Mouse (Mus musculus): Measurements from ENCODE around the gene Gpa33.
"Not testable (repeated sequence)": the region's sequence is repeated elsewhere in the genome, so short reads cannot be mapped to it uniquely, and the experiment has no call there.

Gene Gpa33

GRCm38 (mm10) chr1:166132367-166132766, 2.3 kb downstream of the Gpa33 start:
- no peak for DNase-seq (ENCODE audit: low spot score in 2 of 2)

- DNase-seq (ENCODE audit: low spot score in 2 of 2) = no peak
Measured at GRCm38 (mm10) chr1:166135091-166135740, 5.2 kb downstream of the Gpa33 start.

GRCm38 (mm10) chr1:166137244-166137938, 7.4 kb downstream of the Gpa33 start:
- DNase-seq (ENCODE audit: low spot score in 2 of 2) = no peak

DNA sequence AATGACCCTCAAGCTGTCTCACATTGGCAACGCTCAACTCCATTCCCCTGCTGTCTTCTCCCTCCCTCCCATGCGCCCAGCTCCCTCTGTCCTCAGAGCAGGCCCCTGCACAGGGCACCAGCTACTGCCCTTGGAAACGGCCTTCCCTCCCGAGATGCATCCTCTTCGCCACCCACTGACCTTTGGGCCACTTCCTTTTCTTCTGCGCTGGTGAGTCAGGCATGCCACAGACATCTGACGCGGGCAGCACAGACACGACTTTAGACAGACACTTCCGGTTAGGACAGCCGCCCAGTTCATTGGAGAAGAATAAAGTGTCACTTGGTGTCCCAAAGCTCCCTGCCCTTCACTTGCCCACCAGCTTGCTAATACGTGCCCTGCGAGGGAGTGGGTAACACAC, 8.1 kb downstream of the Gpa33 start:
- DNase-seq (ENCODE audit: low spot score in 2 of 2) = peak in 1 of 2 experiments; percentile 22

- no peak for DNase-seq (ENCODE audit: low spot score in 2 of 2)
Measured at GRCm38 (mm10) chr1:166139113-166139512, 9.1 kb downstream of the Gpa33 start.

GRCm38 (mm10) chr1:166139620-166140184, 9.7 kb downstream of the Gpa33 start:
- DNase-seq (ENCODE audit: low spot score in 2 of 2) = no peak

- DNase-seq (ENCODE audit: low spot score in 2 of 2) = not testable (repeated sequence)
Measured at GRCm38 (mm10) chr1:166141868-166142267, 11.8 kb downstream of the Gpa33 start.

- no peak for DNase-seq (ENCODE audit: low spot score in 2 of 2)
Measured at GRCm38 (mm10) chr1:166142369-166142768, 12.3 kb downstream of the Gpa33 start.

DNA sequence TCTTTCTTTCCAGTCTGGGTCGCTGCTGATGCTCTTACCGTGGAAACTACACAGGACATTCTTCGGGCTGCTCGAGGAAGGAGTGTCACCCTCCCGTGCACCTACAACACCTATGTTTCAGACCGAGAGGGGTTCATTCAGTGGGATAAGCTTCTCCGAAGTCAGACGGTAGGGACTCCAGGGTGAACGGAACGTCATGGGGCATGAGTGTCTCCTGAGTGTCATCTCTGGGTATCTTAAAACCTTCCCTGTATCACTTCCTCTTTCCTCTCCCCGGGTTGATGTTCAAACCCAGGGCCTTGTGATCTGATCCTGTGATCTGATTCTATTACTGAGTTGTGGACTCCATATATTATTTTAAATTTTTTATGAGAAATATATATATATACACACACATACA, 16.6 kb downstream of the Gpa33 start:
- DNase-seq (ENCODE audit: low spot score in 2 of 2) = no peak

DNA sequence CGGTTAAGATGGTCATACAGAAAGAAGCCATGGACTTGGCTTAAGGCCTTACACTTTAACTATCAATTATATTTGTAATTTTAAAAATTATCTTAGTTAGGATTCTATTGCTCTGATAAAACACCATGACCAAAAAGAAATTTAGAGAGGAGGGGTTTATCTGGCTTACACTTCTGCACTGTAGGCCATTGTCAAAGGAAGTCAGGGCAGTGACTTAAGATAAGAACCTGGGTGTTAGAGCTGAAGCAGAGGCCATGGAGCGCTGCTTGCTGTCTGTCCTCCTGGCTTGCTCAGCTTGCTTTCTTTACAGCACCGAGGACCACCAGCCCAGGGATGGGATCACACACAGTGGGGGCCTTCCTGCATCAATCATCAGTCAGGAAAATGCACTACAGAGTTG, 17.6 kb downstream of the Gpa33 start:
- DNase-seq (ENCODE audit: low spot score in 2 of 2) = no peak

- no peak for DNase-seq (ENCODE audit: low spot score in 2 of 2)
Measured at GRCm38 (mm10) chr1:166149441-166149840, 19.4 kb downstream of the Gpa33 start.

DNA sequence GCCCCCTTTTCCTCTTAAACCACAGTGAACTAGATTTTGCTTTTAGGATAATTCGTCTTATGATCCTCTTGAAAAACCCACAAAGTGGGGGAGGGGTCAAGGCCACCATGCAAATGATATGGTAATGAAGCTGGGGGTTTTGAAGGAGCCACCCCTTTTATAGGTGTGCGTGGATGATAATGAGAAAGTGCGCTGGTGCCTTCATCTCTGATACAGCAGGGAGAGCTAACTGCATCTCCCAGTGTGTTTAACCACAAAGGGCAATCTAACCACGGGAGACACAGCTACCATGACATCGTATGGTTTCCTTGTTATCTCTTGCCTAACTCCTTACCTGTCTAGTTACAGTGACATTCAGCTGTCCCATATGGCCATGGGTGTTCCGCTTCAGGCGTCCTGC, 20.0 kb downstream of the Gpa33 start:
- no peak for DNase-seq (ENCODE audit: low spot score in 2 of 2)

GRCm38 (mm10) chr1:166151341-166151740, 21.3 kb downstream of the Gpa33 start:
- DNase-seq (ENCODE audit: low spot score in 2 of 2) = no peak

GRCm38 (mm10) chr1:166152034-166152433, 22.0 kb downstream of the Gpa33 start:
- no peak for DNase-seq (ENCODE audit: low spot score in 2 of 2)

DNA sequence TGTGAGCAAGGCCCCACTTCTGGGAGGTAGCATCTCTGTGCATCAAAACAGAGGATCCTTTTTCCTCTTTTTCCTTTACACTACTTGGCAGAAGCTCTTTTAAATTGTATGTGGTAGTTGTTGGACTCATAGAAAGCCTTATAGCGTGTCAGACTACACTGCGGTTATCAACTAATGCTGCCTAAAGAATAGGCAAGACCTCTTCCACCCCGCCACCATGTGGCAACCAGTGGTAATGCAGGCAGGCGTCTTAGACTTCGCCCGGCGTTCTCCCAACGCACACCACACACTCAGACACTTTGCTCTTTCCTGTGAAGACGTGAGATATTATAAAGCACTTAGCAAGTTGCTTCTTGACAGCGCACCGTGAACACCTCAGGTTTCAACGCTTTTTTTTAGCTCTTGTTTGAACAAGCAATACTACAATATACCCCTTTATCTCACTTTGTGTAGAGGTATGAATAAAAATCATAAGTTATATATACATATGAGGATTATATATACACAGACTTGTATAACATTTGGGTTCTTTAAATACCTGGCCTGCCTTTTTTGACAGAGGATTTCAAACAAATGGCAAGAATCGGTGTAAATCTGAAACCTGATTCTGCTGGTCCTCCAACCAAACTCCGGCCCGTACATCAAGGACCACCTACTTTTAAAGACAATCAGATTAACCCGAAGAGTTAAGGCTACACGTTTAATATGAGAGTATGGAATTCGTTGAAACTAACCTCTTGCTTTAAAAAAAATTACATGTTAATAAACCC, 23.5 kb downstream of the Gpa33 start:
- peak; percentile 23 to 77 for DNase-seq (ENCODE audit: low spot score in 2 of 2)

GRCm38 (mm10) chr1:166154162-166155112, 24.4 kb downstream of the Gpa33 start:
- peak; percentile 38 to 62 for DNase-seq (ENCODE audit: low spot score in 2 of 2)

- DNase-seq (ENCODE audit: low spot score in 2 of 2) = no peak
Measured at GRCm38 (mm10) chr1:166155113-166155494, 25.1 kb downstream of the Gpa33 start.

GRCm38 (mm10) chr1:166157712-166158111, 27.7 kb downstream of the Gpa33 start:
- DNase-seq (ENCODE audit: low spot score in 2 of 2) = no peak

DNA sequence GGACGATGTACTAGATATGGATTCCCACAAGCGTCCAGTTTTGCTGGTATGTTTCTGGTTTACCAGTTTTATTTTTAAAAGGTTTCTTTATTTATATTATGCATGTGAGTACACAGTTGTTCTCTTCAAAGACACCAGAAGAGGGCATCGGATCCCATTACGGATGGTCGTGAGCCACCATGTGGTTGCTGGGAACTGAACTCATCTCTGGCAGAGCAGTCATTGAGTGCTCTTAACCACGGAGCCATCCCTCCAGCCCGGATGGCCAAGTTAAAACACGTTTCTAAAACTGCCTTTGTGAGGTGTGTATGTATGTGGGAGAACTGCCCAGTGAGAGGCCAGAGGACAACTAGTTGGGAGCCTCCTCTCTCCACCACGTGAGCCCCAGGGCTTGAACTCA, 28.6 kb downstream of the Gpa33 start:
- DNase-seq (ENCODE audit: low spot score in 2 of 2) = no peak

DNA sequence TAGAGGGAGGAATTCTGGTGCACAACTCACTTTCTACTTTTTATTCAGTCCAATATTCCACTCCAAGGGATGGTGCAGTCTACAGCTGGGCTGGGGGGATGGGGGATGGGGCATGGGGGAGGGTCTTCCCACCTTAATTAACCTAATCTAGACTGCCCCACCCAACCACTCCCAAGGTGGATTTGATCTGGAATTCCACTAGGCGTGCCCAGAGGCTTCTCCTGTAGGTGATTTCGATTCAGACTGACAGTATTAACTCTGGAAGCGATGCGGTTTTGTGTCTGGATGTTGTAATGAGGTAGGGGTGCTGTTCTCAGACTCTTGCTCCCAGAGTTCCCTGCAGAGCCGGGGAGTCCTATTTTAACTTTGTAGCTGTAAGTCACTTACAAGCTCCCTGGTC, 30.1 kb downstream of the Gpa33 start:
- no peak for DNase-seq (ENCODE audit: low spot score in 2 of 2)

Data from heart, adult 9 months (tissue).